Mouse (Mus musculus): ENCODE measurements at regions not wholly inside any gene's neighbourhood (a gene's known extent, or its start where the extent isn't known, plus 50 kb on each side); places are given as distances from the start of the nearest gene placed in this dataset.

DNA sequence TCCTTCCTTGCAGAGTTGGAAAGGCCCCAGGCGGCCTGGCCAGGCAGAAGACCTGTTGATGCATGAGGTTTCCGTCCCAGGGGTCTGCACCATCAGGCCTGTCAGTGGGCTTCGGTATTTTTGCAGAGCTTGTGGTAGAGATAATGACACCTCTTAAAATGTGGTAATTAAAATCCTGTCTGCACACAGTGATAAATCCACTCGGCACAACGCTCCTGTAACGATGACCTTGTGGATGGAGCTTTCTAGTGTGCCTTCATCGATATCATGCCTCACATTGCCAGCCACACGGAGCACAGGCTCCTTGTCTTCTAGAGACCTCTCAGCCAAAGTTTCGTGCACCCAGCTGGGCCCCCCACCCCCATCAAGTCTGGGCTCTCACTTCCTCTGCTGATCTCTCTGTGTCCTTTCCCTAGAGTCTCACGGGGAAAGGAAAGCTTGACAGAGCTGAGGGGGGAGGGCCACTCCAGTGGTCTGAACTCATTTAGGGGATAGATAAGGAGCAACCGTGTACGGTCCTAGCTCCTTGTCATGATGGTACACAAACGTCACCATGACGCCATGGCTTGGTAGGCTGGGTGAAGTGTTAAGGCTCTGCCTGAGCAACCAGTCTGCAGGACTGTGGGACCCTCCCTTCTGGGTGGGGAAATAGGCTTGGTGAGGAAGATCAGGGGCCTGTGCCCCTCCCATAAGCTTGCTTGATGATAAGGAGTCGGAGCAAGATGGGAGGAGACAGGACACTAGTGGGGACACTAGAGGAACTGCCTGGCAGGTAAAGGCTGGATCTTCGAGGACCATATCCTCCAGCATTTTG lies 145.9 kb downstream of the Kif26a start:
- WGBS = 57% methylated on average over 16 of the region's 16 CpGs
- no peak for DNase-seq
- Histone ChIP-seq H3K4me3 (replicated peaks; ENCODE audit: extremely low read depth, low read depth, low read length) (no peak overlapping the region), H3K4me1 (ENCODE audit: control insufficient read depth, insufficient read depth, low read length) (no peaks in the 10 kb centered on the region)
- TF ChIP-seq CTCF (IDR thresholded peaks at IDR 0.05; ENCODE audit: insufficient read depth, low read length) (no peak), POLR2A (IDR thresholded peaks at IDR 0.05; ENCODE audit: borderline replicate concordance, extremely low read depth, low read depth, low read length) (no peak)

DNA sequence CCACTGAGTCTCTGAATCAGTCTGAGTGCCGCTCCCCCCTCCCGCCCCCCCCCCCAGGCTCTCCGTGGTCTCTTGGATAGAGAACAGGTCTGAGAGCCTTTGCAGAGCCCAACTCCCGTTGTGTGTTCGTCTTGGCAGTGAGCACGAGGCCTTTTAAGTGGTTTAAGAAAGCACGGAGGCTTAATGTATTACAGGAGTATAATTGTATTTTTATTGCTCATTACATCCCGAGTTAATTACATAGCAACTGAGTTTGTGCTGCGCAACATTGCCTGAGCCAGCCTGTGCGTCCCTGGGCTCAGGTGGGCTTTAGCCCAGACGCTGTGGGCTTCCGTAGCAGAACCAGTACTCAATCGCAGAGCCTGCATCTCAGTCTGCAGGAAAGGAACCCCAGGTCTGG lies 147.1 kb downstream of the Kif26a start:
- Histone ChIP-seq H3K4me3 (replicated peaks; ENCODE audit: extremely low read depth, low read depth, low read length) (no peak overlapping the region), H3K4me1 (ENCODE audit: control insufficient read depth, insufficient read depth, low read length) (no peaks in the 10 kb centered on the region)
- DNase-seq = no peak
- 78% methylated on average over 13 of the region's 13 CpGs for WGBS
- no peak for TF ChIP-seq CTCF (IDR thresholded peaks at IDR 0.05; ENCODE audit: insufficient read depth, low read length)

DNA sequence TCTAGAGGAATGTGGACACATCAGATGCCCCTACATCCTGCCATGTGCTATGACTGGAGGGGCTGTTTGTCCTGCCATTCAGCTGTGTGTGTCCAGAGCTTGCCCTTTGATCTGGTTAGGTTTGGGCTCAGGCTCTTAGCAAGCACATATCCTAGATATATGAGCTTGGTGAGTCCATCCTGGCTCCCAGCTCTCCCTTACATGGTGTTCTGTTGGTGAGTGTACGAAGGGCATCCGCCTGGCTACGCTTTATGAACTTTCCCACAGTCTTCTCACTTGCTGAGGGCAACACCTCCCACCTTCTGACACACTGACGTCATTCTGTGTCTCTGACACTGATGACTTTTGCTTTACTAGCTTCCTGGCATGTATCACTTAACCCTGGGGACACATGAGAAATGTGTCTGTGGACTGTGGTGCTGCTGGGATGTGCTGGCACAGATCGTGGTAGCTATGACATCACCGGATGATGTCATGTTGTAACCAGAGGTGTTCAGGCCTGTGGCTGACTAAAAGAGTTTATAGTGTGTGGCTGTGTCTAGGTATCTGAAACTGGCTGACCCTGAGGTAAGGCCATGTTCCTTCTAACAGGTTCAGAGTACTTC lies 149.4 kb downstream of the Kif26a start:
- WGBS = 74% methylated on average over 6 of the region's 6 CpGs
- TF ChIP-seq CTCF (IDR thresholded peaks at IDR 0.05; ENCODE audit: insufficient read depth, low read length) = no peak
- no peak for TF ChIP-seq POLR2A (IDR thresholded peaks at IDR 0.05; ENCODE audit: borderline replicate concordance, extremely low read depth, low read depth, low read length)
- H3K4me1 ChIP-seq (ENCODE audit: control insufficient read depth, insufficient read depth, low read length) = no peaks in the 10 kb centered on the region
- no peak for DNase-seq
- H3K4me3 ChIP-seq (replicated peaks; ENCODE audit: extremely low read depth, low read depth, low read length) = no peak overlapping the region

DNA sequence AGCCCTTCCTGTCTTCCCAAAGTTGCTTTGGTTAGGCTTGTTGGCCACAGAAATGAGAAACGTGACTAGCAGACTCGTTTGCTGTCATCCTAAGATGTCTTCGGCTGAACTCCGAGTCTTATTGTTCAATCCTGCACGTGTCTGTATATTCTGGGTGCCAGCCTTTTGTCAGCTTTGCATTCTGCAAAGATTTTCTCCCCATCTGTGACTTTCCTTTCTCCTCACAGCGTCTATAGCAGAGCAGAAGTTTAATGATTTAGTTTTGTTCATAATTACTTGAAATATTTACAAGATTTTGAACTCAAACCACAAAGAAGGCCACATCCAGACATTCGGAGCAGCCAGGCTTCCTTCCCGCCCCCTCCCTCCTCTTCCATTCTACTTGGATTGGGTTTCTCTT lies 152.5 kb downstream of the Kif26a start:
- no peak for TF ChIP-seq CTCF (IDR thresholded peaks at IDR 0.05; ENCODE audit: insufficient read depth, low read length)
- TF ChIP-seq POLR2A (IDR thresholded peaks at IDR 0.05; ENCODE audit: borderline replicate concordance, extremely low read depth, low read depth, low read length) = no peak
- Histone ChIP-seq H3K4me3 (replicated peaks; ENCODE audit: extremely low read depth, low read depth, low read length) (no peak overlapping the region), H3K4me1 (ENCODE audit: control insufficient read depth, insufficient read depth, low read length) (no peaks in the 10 kb centered on the region)
- 85% methylated on average over 8 of the region's 8 CpGs for WGBS
- DNase-seq = no peak

DNA sequence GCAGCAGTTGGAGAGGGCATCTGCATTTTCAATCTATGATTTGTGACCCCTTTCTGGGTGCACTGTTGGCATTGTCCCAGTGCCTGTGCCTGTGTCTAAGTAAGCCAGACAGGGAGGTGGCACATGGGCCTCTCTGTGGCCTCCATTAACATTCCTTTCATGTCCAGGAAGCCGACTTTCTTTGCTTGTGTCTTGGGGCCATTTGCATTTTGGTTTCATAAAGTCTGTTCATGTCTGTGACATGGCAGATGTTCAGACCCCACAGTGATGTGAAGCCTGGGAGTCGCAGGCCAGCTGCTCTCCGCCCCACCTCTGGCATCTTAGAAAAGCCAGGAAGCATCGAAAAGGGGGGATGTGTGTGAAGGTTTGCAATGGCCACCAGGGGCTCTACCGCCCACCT lies 153.1 kb downstream of the Kif26a start:
- Histone ChIP-seq H3K4me3 (replicated peaks; ENCODE audit: extremely low read depth, low read depth, low read length) (no peak overlapping the region), H3K4me1 (ENCODE audit: control insufficient read depth, insufficient read depth, low read length) (no peaks in the 10 kb centered on the region)
- TF ChIP-seq CTCF (IDR thresholded peaks at IDR 0.05; ENCODE audit: insufficient read depth, low read length) (no peak), POLR2A (IDR thresholded peaks at IDR 0.05; ENCODE audit: borderline replicate concordance, extremely low read depth, low read depth, low read length) (no peak)
- WGBS = 68% methylated on average over 5 of the region's 5 CpGs
- DNase-seq = no peak

DNA sequence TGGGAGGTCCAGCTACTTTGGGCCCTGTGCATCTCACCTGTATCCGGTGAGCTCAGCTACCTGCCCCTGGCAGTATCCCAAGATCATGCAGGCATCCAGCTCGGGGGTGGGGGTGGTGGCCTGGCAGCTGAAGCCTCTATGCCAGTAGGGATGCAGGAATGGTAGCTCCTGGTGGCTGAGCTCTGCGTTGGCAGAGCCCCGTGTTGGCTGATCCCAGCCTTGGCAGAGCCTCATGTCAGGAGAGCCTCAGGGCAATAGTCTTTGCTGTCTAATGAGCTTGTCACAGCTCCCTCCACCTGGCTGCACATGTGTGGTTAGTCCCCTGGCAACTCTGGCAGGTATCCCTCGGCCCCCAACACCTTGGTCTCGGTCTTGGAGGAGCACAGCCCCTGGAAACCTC lies 153.6 kb downstream of the Kif26a start:
- 68% methylated on average over 6 of the region's 6 CpGs for WGBS
- DNase-seq = no peak
- TF ChIP-seq CTCF (IDR thresholded peaks at IDR 0.05; ENCODE audit: insufficient read depth, low read length) = no peak
- no peak for TF ChIP-seq POLR2A (IDR thresholded peaks at IDR 0.05; ENCODE audit: borderline replicate concordance, extremely low read depth, low read depth, low read length)
- no peak overlapping the region for H3K4me3 ChIP-seq (replicated peaks; ENCODE audit: extremely low read depth, low read depth, low read length)
- no peaks in the 10 kb centered on the region for H3K4me1 ChIP-seq (ENCODE audit: control insufficient read depth, insufficient read depth, low read length)

DNA sequence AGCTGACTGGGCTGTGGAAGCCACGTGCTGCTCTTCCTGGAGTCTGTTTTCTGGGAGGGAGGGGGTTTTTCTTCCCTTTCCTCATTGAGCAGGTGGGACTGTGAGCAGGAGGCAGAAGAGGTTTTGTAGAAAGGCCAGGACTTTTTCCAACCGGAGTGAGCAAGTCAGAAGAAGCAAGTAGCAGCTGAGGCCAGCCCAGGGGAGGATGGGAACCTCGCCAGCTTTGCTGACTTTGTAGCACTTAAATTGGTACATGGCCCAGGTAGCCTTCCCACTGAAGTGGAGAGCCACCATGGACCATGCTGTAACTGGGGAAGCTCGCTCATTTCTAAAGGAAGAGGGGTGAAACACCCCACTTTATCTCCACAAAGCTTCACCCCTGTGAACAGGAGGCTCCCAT lies 154.1 kb downstream of the Kif26a start:
- TF ChIP-seq POLR2A (IDR thresholded peaks at IDR 0.05; ENCODE audit: borderline replicate concordance, extremely low read depth, low read depth, low read length) (no peak), CTCF (IDR thresholded peaks at IDR 0.05; ENCODE audit: insufficient read depth, low read length) (no peak)
- no peak overlapping the region for H3K4me3 ChIP-seq (replicated peaks; ENCODE audit: extremely low read depth, low read depth, low read length)
- WGBS = 65% methylated on average over 4 of the region's 4 CpGs
- no peaks in the 10 kb centered on the region for H3K4me1 ChIP-seq (ENCODE audit: control insufficient read depth, insufficient read depth, low read length)
- no peak for DNase-seq

DNA sequence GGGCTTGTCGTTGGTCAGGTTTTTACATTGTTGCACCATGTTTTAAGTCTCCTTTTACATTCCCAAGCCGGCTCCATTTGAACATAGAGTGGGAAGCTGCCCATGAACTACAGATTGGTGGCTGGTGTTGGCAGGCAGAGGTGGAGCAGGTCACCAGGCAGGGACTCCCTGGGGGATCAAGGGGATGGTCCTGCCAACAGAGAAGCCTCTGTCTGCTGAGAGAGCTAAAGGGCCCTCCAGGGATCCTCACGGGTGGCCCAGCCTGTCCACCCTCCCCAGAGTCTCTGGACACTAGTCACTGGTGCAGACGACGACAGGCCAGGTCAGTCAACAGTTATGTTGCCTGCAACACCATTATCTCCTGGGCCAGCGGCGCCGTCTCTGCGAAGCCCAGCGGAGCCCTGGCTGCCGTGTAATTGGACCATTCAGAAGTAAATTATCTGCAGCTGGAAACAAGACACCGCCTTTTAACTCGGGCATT lies 155.4 kb downstream of the Kif26a start:
- DNase-seq = no peak
- Histone ChIP-seq H3K4me3 (replicated peaks; ENCODE audit: extremely low read depth, low read depth, low read length) (no peak overlapping the region), H3K4me1 (ENCODE audit: control insufficient read depth, insufficient read depth, low read length) (no peaks in the 10 kb centered on the region)
- TF ChIP-seq POLR2A (IDR thresholded peaks at IDR 0.05; ENCODE audit: borderline replicate concordance, extremely low read depth, low read depth, low read length) (no peak), CTCF (IDR thresholded peaks at IDR 0.05; ENCODE audit: insufficient read depth, low read length) (no peak)
- WGBS = 35% methylated on average over 13 of the region's 13 CpGs

DNA sequence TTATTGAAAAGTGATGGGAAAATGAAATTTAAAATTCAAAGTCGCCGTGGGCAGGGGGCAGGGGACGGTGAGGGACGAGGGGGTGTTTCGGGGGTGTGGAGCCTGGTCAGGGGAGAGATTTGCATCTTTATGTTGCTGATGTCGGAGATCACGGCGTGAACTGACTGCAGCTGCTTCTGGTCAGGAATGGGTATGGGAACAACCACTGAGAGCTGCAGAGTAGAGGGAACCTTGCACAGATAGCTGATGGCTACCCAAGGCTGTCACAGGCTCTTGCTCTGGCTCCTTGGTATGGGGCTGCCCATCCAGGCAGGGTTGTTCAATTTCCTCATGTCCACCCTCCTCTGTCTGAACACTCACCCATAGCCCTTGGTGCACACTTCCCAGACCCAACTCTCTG lies 155.9 kb downstream of the Kif26a start:
- no peak for DNase-seq
- no peak for TF ChIP-seq POLR2A (IDR thresholded peaks at IDR 0.05; ENCODE audit: borderline replicate concordance, extremely low read depth, low read depth, low read length)
- TF ChIP-seq CTCF (IDR thresholded peaks at IDR 0.05; ENCODE audit: insufficient read depth, low read length) = no peak
- Histone ChIP-seq H3K4me1 (ENCODE audit: control insufficient read depth, insufficient read depth, low read length) (no peaks in the 10 kb centered on the region), H3K4me3 (replicated peaks; ENCODE audit: extremely low read depth, low read depth, low read length) (no peak overlapping the region)
- WGBS = 53% methylated on average over 8 of the region's 8 CpGs

DNA sequence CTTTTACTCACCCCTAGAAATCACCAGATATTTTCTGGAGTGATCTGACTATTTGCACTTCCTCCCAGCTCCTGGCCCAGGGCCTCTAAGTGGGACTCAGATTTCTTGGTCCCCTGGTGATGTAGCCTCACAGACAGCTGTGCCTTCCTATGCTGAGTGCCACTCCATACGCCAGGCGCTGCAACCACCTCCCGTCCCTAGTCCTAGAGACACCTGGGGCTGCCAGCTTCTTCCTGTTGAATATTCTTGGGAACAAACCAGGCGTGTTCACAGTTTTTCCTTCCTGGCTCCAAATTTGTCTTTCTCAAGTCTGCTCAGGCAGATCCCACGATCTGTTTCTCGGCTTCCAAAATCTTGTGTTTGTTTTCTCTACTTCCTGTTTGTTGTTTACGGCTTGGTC lies 160.2 kb downstream of the Kif26a start:
- WGBS = 34% methylated on average over 7 of the region's 7 CpGs
- no peak for DNase-seq

More for the DNA sequence above, 160.2 kb downstream of the Kif26a start:
- no peak overlapping the region for H3K4me3 ChIP-seq (replicated peaks; ENCODE audit: extremely low read depth, low read depth, low read length)
- TF ChIP-seq CTCF (IDR thresholded peaks at IDR 0.05; ENCODE audit: insufficient read depth, low read length) (no peak), POLR2A (IDR thresholded peaks at IDR 0.05; ENCODE audit: borderline replicate concordance, extremely low read depth, low read depth, low read length) (no peak)
- no peaks in the 10 kb centered on the region for H3K4me1 ChIP-seq (ENCODE audit: control insufficient read depth, insufficient read depth, low read length)
